In genomic region chr7:24887096-24887495, GRCm38 (mm10) we compare ENCODE assay signal across 11 mouse cellular contexts. TPM values are rescaled to one million over a fixed set of nuclear protein-coding genes. Genes with fewer than 3 reads are reported as not detected.
DNase-seq lines count a peak whose midpoint lies in the region; ATAC-seq and TF ChIP-seq lines count a peak whose summit lies in the region.
"Had no signal": no experiment of that assay in that cellular context is flagged by ENCODE, and none has a peak within 500 bp of the region (broad histone marks: within the 10 kb centered on the region; RNA-seq: fewer than 3 reads in every experiment).

No protein-coding gene starts in this region.

- H3K4me1 ChIP-seq in heart, embryonic 14.5 days (ENCODE audit: control insufficient read depth in 2 of 2, insufficient read depth in 2 of 2, low read length in 2 of 2) = peaks cover 8 to 27% of the 10 kb centered on the region in 2 experiments
- peaks cover 75% of the 10 kb centered on the region for H3K4me1 ChIP-seq in E14TG2a.4 (replicated peaks; ENCODE audit: low read depth, low read length)
- peaks cover 32% of the 10 kb centered on the region for H3K4me1 ChIP-seq in forebrain, embryonic 12.5 days
- peaks cover 52% of the 10 kb centered on the region for H3K4me1 ChIP-seq in liver, embryonic 12.5 days

- no peak overlapping the region for H3K4me3 ChIP-seq in heart, embryonic 14.5 days (ENCODE audit: control insufficient read depth in 1 of 2, insufficient read depth in 1 of 2, low read depth in 1 of 2, low read length in 2 of 2)
- peak overlapping the region; percentile 99 for H3K4me3 ChIP-seq in E14TG2a.4 (replicated peaks; ENCODE audit: low read length)
- H3K4me3 ChIP-seq in forebrain, embryonic 12.5 days (replicated peaks) = no peak overlapping the region
- H3K4me3 ChIP-seq in liver, embryonic 12.5 days = peak overlapping the region; percentile 97

- no peak for TF ChIP-seq CTCF in E14TG2a.4 (conservative IDR thresholded peaks at IDR 0.05; ENCODE audit: low read length)

- H3K27ac ChIP-seq in heart, embryonic 14.5 days (replicated peaks in 1 of 2; ENCODE audit: control insufficient read depth in 1 of 2, insufficient read depth in 1 of 2, low read depth in 2 of 2, low read length in 2 of 2) = no peak overlapping the region
- no peak overlapping the region; the same call in 1 of the 2 replicates for H3K27ac ChIP-seq in forebrain, embryonic 12.5 days
- H3K27ac ChIP-seq in liver, embryonic 12.5 days = peak overlapping the region; percentile 96

- 74% methylated on average over 4 of the region's 4 CpGs for WGBS in heart, embryonic 14.5 days
- WGBS in forebrain, embryonic 12.5 days = 67% methylated on average over 4 of the region's 4 CpGs
- WGBS in liver, embryonic 12.5 days (ENCODE audit: insufficient replicate concordance) = 62% methylated on average over 4 of the region's 4 CpGs

- peak overlapping the region; percentile 42; the same call in 1 of the 2 replicates for H3K9ac ChIP-seq in heart, embryonic 14.5 days (ENCODE audit: low read length)
- peak overlapping the region; percentile 100; the same call in 1 of the 2 replicates for H3K9ac ChIP-seq in forebrain, embryonic 12.5 days
- peak overlapping the region; percentile 100 for H3K9ac ChIP-seq in liver, embryonic 12.5 days

- no peaks in the 10 kb centered on the region for H3K27me3 ChIP-seq in heart, embryonic 14.5 days (ENCODE audit: control insufficient read depth, insufficient read depth, low read length)
- H3K27me3 ChIP-seq in E14TG2a.4 (ENCODE audit: insufficient read depth, low read length) = no peaks in the 10 kb centered on the region
- no peaks in the 10 kb centered on the region for H3K27me3 ChIP-seq in forebrain, embryonic 12.5 days
- H3K27me3 ChIP-seq in liver, embryonic 12.5 days (replicated peaks) = no peaks in the 10 kb centered on the region

- no peaks in the 10 kb centered on the region for H3K9me3 ChIP-seq in heart, embryonic 14.5 days (ENCODE audit: control insufficient read depth, low read length)
- H3K9me3 ChIP-seq in E14TG2a.4 (ENCODE audit: low read length) = no peaks in the 10 kb centered on the region
- no peaks in the 10 kb centered on the region for H3K9me3 ChIP-seq in forebrain, embryonic 12.5 days
- H3K9me3 ChIP-seq in liver, embryonic 12.5 days (replicated peaks) = no peaks in the 10 kb centered on the region

- DNase-seq in heart, postnatal 4 days = no peak
- DNase-seq in testis, postnatal 14 days (ENCODE audit: low spot score) = no peak
- no peak for DNase-seq in thymus, postnatal 25 days
- no peak for DNase-seq in ovary, postnatal 36 days (ENCODE audit: low spot score)
- DNase-seq: thymus, postnatal 4 days had no signal

- H3K36me3 ChIP-seq in heart, embryonic 14.5 days (ENCODE audit: control insufficient read depth, insufficient read depth, low read length) = peaks cover 60% of the 10 kb centered on the region
- H3K36me3 ChIP-seq in E14TG2a.4 (ENCODE audit: insufficient read depth, low read length) = peaks cover 68% of the 10 kb centered on the region
- peaks cover 58% of the 10 kb centered on the region for H3K36me3 ChIP-seq in forebrain, embryonic 12.5 days (replicated peaks)
- peaks cover 63% of the 10 kb centered on the region for H3K36me3 ChIP-seq in liver, embryonic 12.5 days

- ATAC-seq in heart, embryonic 14.5 days (ENCODE audit: insufficient number of reproducible peaks, insufficient read depth, low FRiP score, low read depth) = no peak
- ATAC-seq in forebrain, embryonic 12.5 days (ENCODE audit: low FRiP score) = no peak
- no peak for ATAC-seq in liver, embryonic 12.5 days

- no peak overlapping the region for H3K4me2 ChIP-seq in heart, embryonic 14.5 days (ENCODE audit: low read length)
- peak overlapping the region; percentile 85 for H3K4me2 ChIP-seq in forebrain, embryonic 12.5 days
- peak overlapping the region; percentile 77 for H3K4me2 ChIP-seq in liver, embryonic 12.5 days

RNA-seq across cellular contexts. Expression of gene Rps19, which starts 2.9 kb away (rescaled TPM):
- 1,418 and 1,656 TPM in 2 replicates for polyA plus RNA-seq in heart, embryonic 14.5 days (2014; fragmentation: Nextera tagmentation; extraction: Ambion mirVana)
- 100 to 1,000 TPM; 902 to 929 TPM for total RNA-seq in heart, postnatal 4 days (2021)
- polyA plus RNA-seq in forebrain, embryonic 12.5 days (2016; fragmentation: Nextera tagmentation; extraction: Ambion mirVana) = 1,399 and 1,518 TPM in 2 replicates
- 1,803 and 1,813 TPM in 2 replicates for polyA plus RNA-seq in liver, embryonic 12.5 days (2016; fragmentation: Nextera tagmentation; extraction: Ambion mirVana)

RNA-seq across cellular contexts. Expression of gene Cd79a, which starts 10.1 kb away (rescaled TPM):
- polyA plus RNA-seq in heart, embryonic 14.5 days (2014; fragmentation: Nextera tagmentation; extraction: Ambion mirVana) = not detected in 2 replicates
- total RNA-seq in heart, postnatal 4 days (2021) = 1 to 10 TPM in 1 of 2 experiments, under 1 TPM in 1; 0.88 to 1.4 TPM
- 0.22 TPM in 1 of 2 replicates, not detected in the other for polyA plus RNA-seq in forebrain, embryonic 12.5 days (2016; fragmentation: Nextera tagmentation; extraction: Ambion mirVana)
- polyA plus RNA-seq in liver, embryonic 12.5 days (2016; fragmentation: Nextera tagmentation; extraction: Ambion mirVana) = 0.12 TPM in 1 of 2 replicates, not detected in the other

RNA-seq across cellular contexts. Expression of gene Arhgef1, which starts 15.6 kb away (rescaled TPM):
- polyA plus RNA-seq in heart, embryonic 14.5 days (2014; fragmentation: Nextera tagmentation; extraction: Ambion mirVana) = 58.4 and 63.3 TPM in 2 replicates
- 10 to 100 TPM; 87.0 to 88.2 TPM for total RNA-seq in heart, postnatal 4 days (2021)
- 68.3 and 73.5 TPM in 2 replicates for polyA plus RNA-seq in forebrain, embryonic 12.5 days (2016; fragmentation: Nextera tagmentation; extraction: Ambion mirVana)
- polyA plus RNA-seq in liver, embryonic 12.5 days (2016; fragmentation: Nextera tagmentation; extraction: Ambion mirVana) = 71.9 and 80.4 TPM in 2 replicates

RNA-seq across cellular contexts. Expression of gene Dmrtc2, which starts 17.2 kb away (rescaled TPM):
- not detected in 2 replicates for polyA plus RNA-seq in heart, embryonic 14.5 days (2014; fragmentation: Nextera tagmentation; extraction: Ambion mirVana)
- not detected for total RNA-seq in heart, postnatal 4 days (2021)
- polyA plus RNA-seq in forebrain, embryonic 12.5 days (2016; fragmentation: Nextera tagmentation; extraction: Ambion mirVana) = 0.24 TPM in 1 of 2 replicates, not detected in the other
- not detected in 2 replicates for polyA plus RNA-seq in liver, embryonic 12.5 days (2016; fragmentation: Nextera tagmentation; extraction: Ambion mirVana)
- total RNA-seq: gastrocnemius, adult 18-20 months; left cerebral cortex, postnatal 10 days had no signal

RNA-seq across cellular contexts. Expression of gene Lypd4, which starts 17.4 kb away (rescaled TPM):
- polyA plus RNA-seq in heart, embryonic 14.5 days (2014; fragmentation: Nextera tagmentation; extraction: Ambion mirVana) = not detected in 2 replicates
- not detected for total RNA-seq in heart, postnatal 4 days (2021)
- polyA plus RNA-seq in forebrain, embryonic 12.5 days (2016; fragmentation: Nextera tagmentation; extraction: Ambion mirVana) = not detected in 2 replicates
- not detected in 2 replicates for polyA plus RNA-seq in liver, embryonic 12.5 days (2016; fragmentation: Nextera tagmentation; extraction: Ambion mirVana)
- total RNA-seq: gastrocnemius, adult 18-20 months; left cerebral cortex, postnatal 10 days had no signal

Comparison
In these comparisons a context has a peak if more than half of its experiments do, and no peak if none do; other contexts are left out.
1. H3K4me3 ChIP-seq: peak in E14TG2a.4 (single experiment) and liver, embryonic 12.5 days (single experiment); none in heart, embryonic 14.5 days (0 of 2) and forebrain, embryonic 12.5 days (single experiment).
2. H3K9ac ChIP-seq: peak in every context shown above with its lines; median percentile 100 in forebrain, embryonic 12.5 days; 100 in liver, embryonic 12.5 days; 42 in heart, embryonic 14.5 days.